Mouse (Mus musculus) embryonic facial prominence, embryonic 12.5 days (tissue): Measurements from ENCODE around the gene Rbm20. TPM values are rescaled to one million over a fixed set of nuclear protein-coding genes. Genes with fewer than 3 reads are reported as not detected.

Experiments used
- ATAC-seq: fragments of 200-750 bp; cut with Nextera tagmentation; 2 replicates; pipeline ENCODE4 v1.8.0; 2017; ENCODE audit not compliant: insufficient number of reproducible peaks, insufficient read depth, low FRiP score, low TSS enrichment
- H3K27ac ChIP-seq: fragments of 300-500 bp; sonication (generic); 2 replicates; pipeline ENCODE4 v1.5.1; 2016; ENCODE audit warnings: mild to moderate bottlenecking
- H3K27me3 ChIP-seq: fragments of 300-500 bp; sonication (generic); 2 replicates; pipeline ENCODE4 v1.6.1; 2016; ENCODE audit warnings: mild to moderate bottlenecking, moderate library complexity
- H3K36me3 ChIP-seq: fragments of 300-500 bp; sonication (generic); 2 replicates; pipeline ENCODE4 v1.6.1; 2016; ENCODE audit warnings: mild to moderate bottlenecking
- H3K4me1 ChIP-seq: fragments of 300-500 bp; sonication (generic); 2 replicates; pipeline ENCODE4 v1.6.1; 2016
- H3K4me2 ChIP-seq: fragments of 300-500 bp; sonication (generic); replicated peaks from 2 replicates; pipeline ENCODE4 v1.6.1; 2016; ENCODE audit warnings: mild to moderate bottlenecking, moderate library complexity
- H3K4me3 ChIP-seq: fragments of 300-500 bp; sonication (generic); 2 replicates; pipeline ENCODE4 v1.5.1; 2016; ENCODE audit warnings: mild to moderate bottlenecking
- H3K9ac ChIP-seq: fragments of 300-500 bp; sonication (generic); 2 replicates; pipeline ENCODE4 v1.6.1; 2016; ENCODE audit warnings: mild to moderate bottlenecking, moderate library complexity
- H3K9me3 ChIP-seq: fragments of 300-500 bp; sonication (generic); 2 replicates; pipeline ENCODE4 v1.6.1; 2016; ENCODE audit warnings: mild to moderate bottlenecking, moderate library complexity
- WGBS: fragments of 180-500 bp; shearing (Covaris S2); methylation state at CpG from one replicate; pipeline ENCODE4 v1.1.7; 2016; 5-methylcytosine and 5-hydroxymethylcytosine counted together
- polyA plus RNA-seq: library from polyadenylated mRNA; unstranded; fragments of >200 nt; fragmentation: Nextera tagmentation; extraction: Ambion mirVana; gene quantifications from 2 replicates; pipeline ENCODE4 v1.2.1, GENCODE M21; 2016

Rbm20 gene
- polyA plus RNA-seq, 1 experiment from 2014 or later: 2.7 TPM

- no peak overlapping the region for H3K4me3 ChIP-seq
- no peak for ATAC-seq
- no peaks in the 10 kb centered on the region for H3K36me3 ChIP-seq
- peaks cover 7% of the 10 kb centered on the region; the same call in 1 of the 2 replicates for H3K4me1 ChIP-seq
- H3K27me3 ChIP-seq: no peaks in the 10 kb centered on the region
- no peak overlapping the region for H3K4me2 ChIP-seq
- H3K27ac ChIP-seq: no peak overlapping the region
- no peak overlapping the region for H3K9ac ChIP-seq
- 0 out of 2 replicates have a peak, but pooled peaks cover 4% of the 10 kb centered on the region for H3K9me3 ChIP-seq
- WGBS: 85% methylated on average over 5 of the region's 5 CpGs
Observed at GRCm38 (mm10) chr19:53724053-53724452, 46.9 kb downstream of the Rbm20 start.

GRCm38 (mm10) chr19:53726340-53726739, 49.2 kb downstream of the Rbm20 start:
- no peaks in the 10 kb centered on the region for H3K27me3 ChIP-seq
- ATAC-seq: peak; percentile 53; the same call in 1 of the 2 replicates
- H3K4me1 ChIP-seq: peaks cover 4% of the 10 kb centered on the region; the same call in 1 of the 2 replicates
- H3K36me3 ChIP-seq: no peaks in the 10 kb centered on the region
- H3K4me2 ChIP-seq: peak overlapping the region; percentile 27
- 36% methylated on average over 12 of the region's 12 CpGs for WGBS
- 0 out of 2 replicates have a peak, but pooled peaks cover 4% of the 10 kb centered on the region for H3K9me3 ChIP-seq
- no peak overlapping the region for H3K27ac ChIP-seq
- H3K4me3 ChIP-seq: no peak overlapping the region
- H3K9ac ChIP-seq: no peak overlapping the region

GRCm38 (mm10) chr19:53726755-53727154, 49.6 kb downstream of the Rbm20 start:
- WGBS: 72% methylated on average over 11 of the region's 11 CpGs
- peaks cover 6% of the 10 kb centered on the region for H3K4me1 ChIP-seq
- H3K36me3 ChIP-seq: no peaks in the 10 kb centered on the region
- H3K9ac ChIP-seq: no peak overlapping the region
- H3K4me3 ChIP-seq: no peak overlapping the region
- no peaks in the 10 kb centered on the region for H3K27me3 ChIP-seq
- H3K4me2 ChIP-seq: no peak overlapping the region
- ATAC-seq: no peak
- no peak overlapping the region for H3K27ac ChIP-seq
- 0 out of 2 replicates have a peak, but pooled peaks cover under 1% of the 10 kb centered on the region for H3K9me3 ChIP-seq

- Histone ChIP-seq H3K4me1 (peaks cover 11% of the 10 kb centered on the region), H3K36me3 (no peaks in the 10 kb centered on the region), H3K9ac (no peak overlapping the region), H3K9me3 (no peaks in the 10 kb centered on the region), H3K4me2 (no peak overlapping the region), H3K27ac (no peak overlapping the region), H3K4me3 (no peak overlapping the region), H3K27me3 (no peaks in the 10 kb centered on the region)
- ATAC-seq: no peak
- WGBS: 51% methylated on average over 4 of the region's 4 CpGs
Observed at GRCm38 (mm10) chr19:53727277-53727676, 50.2 kb downstream of the Rbm20 start.

GRCm38 (mm10) chr19:53727886-53728669, 51.0 kb downstream of the Rbm20 start:
- Histone ChIP-seq H3K4me1 (peaks cover 12% of the 10 kb centered on the region), H3K27ac (no peak overlapping the region), H3K4me2 (no peak overlapping the region), H3K4me3 (no peak overlapping the region), H3K27me3 (no peaks in the 10 kb centered on the region), H3K9ac (no peak overlapping the region), H3K36me3 (no peaks in the 10 kb centered on the region), H3K9me3 (no peaks in the 10 kb centered on the region)
- no peak for ATAC-seq
- WGBS: 70% methylated on average over 9 of the region's 9 CpGs

GRCm38 (mm10) chr19:53729919-53730318, 52.8 kb downstream of the Rbm20 start:
- Histone ChIP-seq H3K4me3 (no peak overlapping the region), H3K36me3 (no peaks in the 10 kb centered on the region), H3K4me1 (peaks cover 12% of the 10 kb centered on the region), H3K9ac (no peak overlapping the region), H3K27ac (no peak overlapping the region), H3K4me2 (no peak overlapping the region), H3K9me3 (no peaks in the 10 kb centered on the region), H3K27me3 (no peaks in the 10 kb centered on the region)
- ATAC-seq: no peak
- 65% methylated on average over 10 of the region's 10 CpGs for WGBS

GRCm38 (mm10) chr19:53731761-53732201, 54.7 kb downstream of the Rbm20 start:
- peak overlapping the region; percentile 41; the same call in 1 of the 2 replicates for H3K27ac ChIP-seq
- 0 out of 2 replicates have a peak, but pooled peaks have one; percentile 24 for ATAC-seq
- 41% methylated on average over 8 of the region's 8 CpGs for WGBS

GRCm38 (mm10) chr19:53734845-53735244, 57.7 kb downstream of the Rbm20 start:
- no peak overlapping the region for H3K4me3 ChIP-seq
- no peaks in the 10 kb centered on the region for H3K36me3 ChIP-seq
- H3K4me2 ChIP-seq: no peak overlapping the region
- no peaks in the 10 kb centered on the region for H3K9me3 ChIP-seq
- H3K9ac ChIP-seq: no peak overlapping the region
- 53% methylated on average over 5 of the region's 5 CpGs for WGBS
- ATAC-seq: no peak
- H3K4me1 ChIP-seq: peaks cover 12% of the 10 kb centered on the region
- H3K27ac ChIP-seq: no peak overlapping the region
- no peaks in the 10 kb centered on the region for H3K27me3 ChIP-seq

More at GRCm38 (mm10) chr19:53731761-53732201, 54.7 kb downstream of the Rbm20 start:
- Histone ChIP-seq H3K9ac (no peak overlapping the region), H3K4me3 (no peak overlapping the region), H3K4me2 (no peak overlapping the region), H3K27me3 (no peaks in the 10 kb centered on the region), H3K9me3 (no peaks in the 10 kb centered on the region), H3K4me1 (peaks cover 8% of the 10 kb centered on the region), H3K36me3 (no peaks in the 10 kb centered on the region)

GRCm38 (mm10) chr19:53738701-53739131, 61.6 kb downstream of the Rbm20 start:
- 0 out of 2 replicates have a peak, but pooled peaks have one; percentile 22 for ATAC-seq
- 53% methylated on average over 6 of the region's 6 CpGs for WGBS
- H3K27ac ChIP-seq: no peak overlapping the region

GRCm38 (mm10) chr19:53739570-53740266, 62.6 kb downstream of the Rbm20 start:
- H3K4me2 ChIP-seq: no peak overlapping the region
- WGBS: 70% methylated on average over 8 of the region's 8 CpGs
- no peaks in the 10 kb centered on the region for H3K36me3 ChIP-seq
- H3K4me3 ChIP-seq: no peak overlapping the region
- H3K27me3 ChIP-seq: no peaks in the 10 kb centered on the region
- no peak for ATAC-seq
- H3K9ac ChIP-seq: no peak overlapping the region
- H3K4me1 ChIP-seq: 0 out of 2 replicates have a peak, but pooled peaks cover 4% of the 10 kb centered on the region
- no peaks in the 10 kb centered on the region for H3K9me3 ChIP-seq
- no peak overlapping the region for H3K27ac ChIP-seq

More at GRCm38 (mm10) chr19:53738701-53739131, 61.6 kb downstream of the Rbm20 start:
- H3K36me3 ChIP-seq: no peaks in the 10 kb centered on the region
- no peak overlapping the region for H3K4me2 ChIP-seq
- no peaks in the 10 kb centered on the region for H3K27me3 ChIP-seq
- H3K9ac ChIP-seq: no peak overlapping the region
- no peaks in the 10 kb centered on the region for H3K9me3 ChIP-seq
- no peak overlapping the region for H3K4me3 ChIP-seq
- 0 out of 2 replicates have a peak, but pooled peaks cover 4% of the 10 kb centered on the region for H3K4me1 ChIP-seq

- no peaks in the 10 kb centered on the region for H3K9me3 ChIP-seq
- no peak overlapping the region for H3K9ac ChIP-seq
- no peak overlapping the region for H3K4me3 ChIP-seq
- 0 out of 2 replicates have a peak, but pooled peaks cover 4% of the 10 kb centered on the region for H3K4me1 ChIP-seq
- no peak overlapping the region for H3K27ac ChIP-seq
- H3K4me2 ChIP-seq: no peak overlapping the region
- H3K36me3 ChIP-seq: no peaks in the 10 kb centered on the region
- 95% methylated on average over 1 of the region's 1 CpGs for WGBS
- ATAC-seq: no peak
- H3K27me3 ChIP-seq: no peaks in the 10 kb centered on the region
Observed at GRCm38 (mm10) chr19:53740750-53741380, 63.8 kb downstream of the Rbm20 start.
